Mouse (Mus musculus): ENCODE measurements at regions not wholly inside any gene's neighbourhood (a gene's known extent, or its start where the extent isn't known, plus 50 kb on each side); places are given as distances from the start of the nearest gene placed in this dataset.

DNA sequence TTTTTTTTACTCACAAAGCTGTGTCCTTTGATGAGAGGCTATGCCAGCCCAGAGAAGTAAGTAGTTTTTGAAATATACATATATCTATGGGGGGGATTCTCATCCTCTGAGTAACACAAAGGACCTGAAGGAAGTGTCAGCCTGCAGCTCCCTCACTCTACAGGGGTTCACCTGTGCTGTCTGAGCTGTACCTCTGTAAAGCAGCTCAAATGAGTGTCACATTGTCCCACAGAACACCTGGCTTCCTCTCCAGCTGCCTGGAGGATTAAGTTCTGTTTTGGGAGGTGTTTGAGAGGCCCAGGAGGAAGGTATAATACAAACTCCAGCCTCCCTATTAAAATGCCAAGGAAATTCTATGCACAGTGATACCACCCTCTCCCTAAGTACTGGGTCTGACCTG is 83.3 kb upstream of the Tbc1d5 start:
- DNase-seq: no peak

DNA sequence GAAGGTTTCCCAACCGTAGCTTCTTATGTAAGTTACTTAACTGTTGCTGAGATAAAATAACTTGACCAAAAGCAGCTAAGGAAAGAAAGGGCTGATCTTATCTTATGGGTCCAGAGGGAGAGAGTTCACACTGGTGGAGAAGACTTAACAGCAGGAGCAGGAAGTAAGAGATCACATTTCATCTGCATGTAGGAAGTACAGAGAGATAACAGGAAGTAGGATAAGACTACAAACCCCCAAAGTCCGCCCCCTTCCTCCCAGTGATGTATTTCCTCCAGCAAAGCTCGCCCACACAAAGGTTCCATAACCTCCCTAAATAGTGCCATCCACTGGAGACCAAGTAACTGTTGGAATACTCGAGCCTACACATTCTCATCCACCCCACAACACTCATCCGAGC is 79.2 kb upstream of the Tbc1d5 start:
- DNase-seq: no peak

DNA sequence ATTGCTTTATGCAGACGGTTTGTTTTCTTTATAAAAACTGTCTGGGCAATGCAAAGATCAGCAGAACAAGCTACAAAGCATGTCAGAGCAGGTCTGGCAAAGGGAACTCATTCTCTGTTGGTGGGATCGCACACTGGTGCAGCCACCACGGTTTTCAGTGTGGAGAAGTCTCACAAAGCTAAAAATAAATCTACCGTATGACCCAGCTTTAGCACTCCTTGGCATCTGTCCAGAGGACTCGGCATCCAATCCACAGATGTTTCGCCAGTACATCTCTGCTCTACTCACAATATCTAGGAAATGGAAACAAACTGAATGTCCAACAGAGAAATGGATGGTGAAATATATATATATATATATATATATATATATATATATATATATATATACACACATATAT is 69.4 kb upstream of the Tbc1d5 start:
- no peak for DNase-seq

DNA sequence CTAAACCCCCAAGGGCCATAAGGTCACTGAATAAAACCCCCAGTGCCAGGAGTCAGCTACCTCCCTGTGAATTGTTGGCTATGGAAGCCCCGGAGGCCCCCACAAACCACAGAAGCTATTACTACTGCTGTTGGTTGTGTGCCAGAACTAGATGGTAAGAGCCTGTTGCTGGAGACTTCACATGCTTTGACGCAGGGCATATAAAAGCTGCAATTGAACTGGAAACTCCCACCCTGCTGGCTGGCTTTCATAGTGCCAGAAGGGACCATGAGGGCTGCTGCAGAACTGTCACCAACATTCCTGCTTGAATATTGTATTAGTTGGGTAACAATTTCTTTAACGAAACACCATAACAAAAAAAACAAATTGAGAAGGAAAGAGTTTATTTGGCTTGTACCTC is 66.9 kb upstream of the Tbc1d5 start:
- DNase-seq: no peak

DNA sequence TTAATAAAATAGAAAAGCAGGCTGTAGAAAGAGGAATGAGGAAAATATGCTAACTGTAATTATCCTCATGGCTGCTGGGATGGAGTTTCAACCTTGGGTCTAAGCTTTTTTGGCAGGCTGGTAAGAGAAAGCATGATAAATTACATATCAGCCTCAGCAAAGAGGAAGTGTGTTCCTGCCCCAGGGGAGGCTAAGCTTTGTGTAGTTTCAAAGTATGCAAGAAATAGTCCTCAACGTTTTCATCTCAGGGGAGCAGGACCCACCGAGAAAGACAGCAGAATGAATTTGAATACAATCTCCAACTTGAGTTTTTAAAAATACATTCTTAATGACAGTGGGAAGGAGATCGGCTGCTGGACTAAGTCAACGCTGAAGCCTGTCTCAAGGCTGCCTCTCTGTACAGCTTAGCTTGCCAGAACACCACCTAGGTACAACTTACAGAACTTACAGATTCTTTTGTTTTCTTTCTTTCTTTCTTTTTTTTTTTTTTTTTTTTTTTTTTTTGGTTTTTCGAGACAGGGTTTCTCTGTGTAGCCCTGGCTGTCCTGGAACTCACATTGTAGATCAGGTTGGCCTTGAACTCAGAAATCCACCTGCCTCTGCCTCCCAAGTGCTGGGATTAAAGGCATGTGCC is 61.3 kb upstream of the Tbc1d5 start:
- no peak for DNase-seq

DNA sequence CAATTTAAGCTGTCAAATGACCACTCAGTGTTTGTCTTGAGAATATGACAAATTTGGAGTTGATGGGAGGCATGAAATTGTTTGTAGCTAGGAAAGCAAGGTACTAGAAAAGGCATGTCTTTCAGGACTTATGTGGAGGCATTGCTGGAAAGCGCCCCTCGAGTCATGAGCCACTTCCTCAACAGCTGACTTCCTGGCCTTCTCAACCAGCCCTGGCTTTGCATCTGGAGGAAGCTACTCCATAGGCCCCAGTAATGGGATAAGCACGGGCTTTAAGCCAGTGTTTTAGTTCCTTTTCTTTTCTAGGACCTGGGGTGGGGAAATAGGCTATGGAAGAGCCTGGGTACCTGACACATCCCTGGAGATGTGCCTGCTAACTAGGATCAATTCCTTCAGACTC is 60.3 kb upstream of the Tbc1d5 start:
- DNase-seq: no peak

Data from adrenal gland, postnatal 25 days (tissue).